Mouse (Mus musculus) lung, postnatal 0 days (tissue): ENCODE data around the gene Gpc6.
A peak's percentile ranks its signal among the peaks of the same experiment; 100 is the strongest.

Source experiments
- CTCF ChIP-seq: IDR thresholded peaks from 2 replicates; pipeline ENCODE4 v1.5.1; 2016; ENCODE audit warnings: antibody characterized with exemption, mild to moderate bottlenecking
- EP300 ChIP-seq: IDR thresholded peaks from 2 replicates; pipeline ENCODE4 v1.6.1; 2016; ENCODE audit warnings: antibody characterized with exemption, mild to moderate bottlenecking, control low read depth

- TF ChIP-seq CTCF = 0 out of 2 replicates have a peak, but pooled peaks have one; percentile 28
- no peak for TF ChIP-seq EP300
Measured at GRCm38 (mm10) chr14:117889653-117890052, 964.5 kb downstream of the Gpc6 start.
